Mouse (Mus musculus) right cerebral cortex, postnatal 36 days (tissue): ENCODE data around the gene Rgn.

Experiments used
- DNase-seq, 2 experiments: peaks; one replicate each; pipeline ENCODE4 v3.0.0; 2022; ENCODE audit warnings: low spot score in 2 of 2, mixed read lengths in 1 of 2

The Rgn gene

GRCm38 (mm10) chrX:20549532-20549931 lies at the start of gene Rgn:
TSS of gene Rgn (plus strand) at chrX:20549787.
- DNase-seq, result no peak

GRCm38 (mm10) chrX:20520290-20520939 lies 29.2 kb upstream of the Rgn start:
- no peak for DNase-seq

DNA sequence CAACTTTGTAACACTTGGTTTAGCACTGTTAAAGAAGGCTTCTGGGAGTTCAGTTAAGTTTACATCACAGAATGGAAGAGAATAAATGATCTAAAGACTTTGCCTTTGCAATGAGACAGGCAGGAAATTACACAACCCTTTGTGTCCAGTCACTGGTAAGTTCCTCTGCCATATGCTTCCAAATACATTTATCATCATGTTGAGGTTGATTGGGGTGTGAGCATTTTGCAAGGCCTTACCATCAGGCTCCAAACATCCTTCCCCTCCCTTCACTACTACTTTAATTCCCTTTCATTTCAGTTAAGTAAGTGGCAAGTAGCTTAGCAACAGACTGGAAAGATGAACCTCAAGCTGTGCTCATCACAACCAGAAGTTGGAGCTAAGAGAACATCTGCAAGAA lies 28.0 kb upstream of the Rgn start:
- DNase-seq, result no peak

- no peak for DNase-seq
These were observed 17.0 kb upstream of the Rgn start for GRCm38 (mm10) chrX:20532621-20533020.

- no peak for DNase-seq
These were observed 5.7 kb upstream of the Rgn start for GRCm38 (mm10) chrX:20543867-20544266.

GRCm38 (mm10) chrX:20547609-20548008 lies 2.0 kb upstream of the Rgn start:
- no peak for DNase-seq

- no peak for DNase-seq
These were observed 1.3 kb upstream of the Rgn start for GRCm38 (mm10) chrX:20548011-20548879.

- no peak for DNase-seq
These were observed 627 bp upstream of the Rgn start for GRCm38 (mm10) chrX:20548880-20549440.

DNA sequence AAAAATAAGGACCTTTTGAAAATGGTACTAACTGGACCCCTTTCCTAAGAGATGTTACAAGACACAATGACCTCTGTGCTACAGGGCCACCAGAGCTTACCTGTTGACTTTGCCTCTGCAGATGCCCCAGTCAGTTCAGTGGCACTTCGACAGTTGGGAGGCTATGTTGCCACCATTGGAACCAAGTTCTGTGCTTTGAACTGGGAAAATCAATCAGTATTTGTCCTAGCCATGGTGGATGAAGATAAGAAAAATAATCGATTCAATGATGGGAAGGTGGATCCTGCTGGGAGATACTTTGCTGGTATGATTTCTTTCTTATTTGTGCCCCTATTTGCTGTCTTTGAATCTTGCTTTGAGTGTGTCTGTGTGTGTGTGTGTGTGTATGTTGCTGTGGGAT lies 2.6 kb downstream of the Rgn start:
- no peak for DNase-seq

DNA sequence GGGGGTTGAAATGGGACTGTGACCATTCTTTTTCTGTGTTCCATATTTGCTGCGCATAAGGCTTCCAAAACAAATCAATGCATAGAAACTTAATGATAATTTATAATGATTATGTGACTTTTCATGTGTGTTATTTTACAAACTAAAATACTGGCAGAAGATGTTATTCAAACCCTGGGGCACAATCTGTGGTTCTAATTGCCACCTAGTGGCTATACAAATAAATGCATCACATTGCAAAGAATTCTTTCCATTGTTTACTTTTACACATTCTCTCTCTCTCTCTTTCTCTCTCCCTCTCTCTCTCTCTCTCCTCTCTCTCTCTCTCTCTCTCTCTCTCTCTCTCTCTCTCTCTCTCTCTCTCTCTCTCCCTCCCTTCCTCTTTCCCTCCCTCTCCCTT lies 12.3 kb downstream of the Rgn start:
- DNase-seq, result no peak

DNA sequence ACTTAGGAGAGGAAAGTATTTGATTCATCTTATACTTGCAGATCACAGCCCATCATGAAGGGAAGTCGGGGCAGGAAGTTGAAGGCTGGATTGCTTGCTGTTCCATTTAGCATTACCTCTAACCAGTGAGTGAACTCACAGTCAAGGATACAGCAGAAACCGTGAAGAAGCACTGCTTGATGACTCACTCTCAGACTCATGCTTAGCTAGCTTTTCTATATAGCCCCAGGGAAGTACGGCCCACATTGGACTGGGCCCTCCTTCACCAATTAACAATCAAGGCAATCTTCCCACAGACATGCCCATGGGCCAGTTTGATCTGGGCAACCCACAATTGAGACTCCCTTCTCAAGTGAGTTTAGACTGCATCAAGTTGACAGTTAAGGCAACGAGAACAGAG lies 14.4 kb downstream of the Rgn start:
- DNase-seq, result no peak

GRCm38 (mm10) chrX:20571024-20571423 lies 21.4 kb downstream of the Rgn start:
- DNase-seq, result no peak

DNA sequence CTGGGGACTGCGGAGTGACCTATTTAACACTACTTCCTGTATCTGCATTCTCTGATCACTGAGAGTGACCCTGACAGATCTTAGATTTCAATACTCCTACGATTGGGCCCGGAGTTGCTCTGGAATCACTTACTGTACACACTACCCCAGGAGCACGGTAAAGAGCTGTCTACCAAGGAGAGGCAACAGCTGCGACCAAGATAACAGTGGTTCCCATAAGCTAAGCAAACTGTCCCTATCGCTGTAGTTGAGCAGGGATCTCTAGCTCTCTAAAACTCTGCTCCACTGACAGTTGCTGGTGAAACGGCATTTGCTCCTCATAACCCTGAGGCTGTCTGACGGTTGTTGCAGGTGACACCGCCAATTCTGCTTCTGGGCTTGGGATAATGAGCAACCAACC lies 23.1 kb downstream of the Rgn start:
- DNase-seq, result no peak

DNA sequence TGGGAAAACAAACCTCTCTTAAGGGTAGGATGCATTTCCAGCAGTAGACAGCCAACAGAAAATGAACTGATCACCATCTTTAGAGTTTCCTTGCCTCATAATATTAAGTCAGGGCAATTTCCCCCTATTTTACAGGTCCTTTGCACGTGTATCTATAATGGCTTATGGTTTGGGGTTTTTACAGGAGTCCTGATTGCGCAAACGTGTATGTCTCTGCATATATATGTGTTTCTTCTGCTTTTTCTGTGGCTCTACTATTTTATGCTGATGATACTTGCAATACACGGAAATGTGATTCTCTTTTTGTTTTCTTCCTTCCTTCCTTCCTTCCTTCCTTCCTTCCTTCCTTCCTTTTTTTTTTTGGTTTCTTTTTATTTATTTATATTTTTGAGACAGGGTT lies 24.3 kb downstream of the Rgn start:
- no peak for DNase-seq

DNA sequence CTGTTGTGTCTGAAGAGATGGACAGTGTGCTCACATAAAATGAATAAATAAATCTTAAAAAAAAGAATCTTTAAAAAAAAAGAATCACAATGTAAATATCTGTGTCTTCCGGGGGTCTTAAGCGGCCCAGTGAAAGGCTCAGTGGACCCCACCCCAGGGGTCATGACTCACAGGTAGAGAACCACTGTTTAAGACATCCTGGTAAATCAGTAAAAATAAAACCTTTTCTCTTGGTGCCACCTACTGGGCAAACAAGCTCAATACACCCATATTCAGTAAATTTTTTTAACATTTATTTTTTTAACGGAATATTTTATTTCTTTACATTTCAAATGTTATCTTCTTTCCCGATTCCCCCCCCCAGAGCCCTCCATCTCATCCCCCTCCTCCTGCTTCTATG lies 38.4 kb downstream of the Rgn start:
- DNase-seq, result no peak

- DNase-seq, result no peak
These were observed 58.9 kb downstream of the Rgn start for GRCm38 (mm10) chrX:20608500-20608899.
